Mouse (Mus musculus) MEL (cell line): ENCODE results near the gene Axin2. TPM values are rescaled to one million over a fixed set of nuclear protein-coding genes. Genes with fewer than 3 reads are reported as not detected.

Experiments
- DNase-seq: peaks from one replicate; pipeline ENCODE4 v3.0.0; 2011; ENCODE audit warnings: low read depth, low spot score
- H3K27ac ChIP-seq: 2 replicates; pipeline ENCODE4 v1.5.1; 2012; ENCODE audit warnings: low read depth, mild to moderate bottlenecking, control low read depth, low read length, moderate library complexity; ENCODE audit not compliant: control insufficient read depth
- H3K27me3 ChIP-seq, 2 experiments: fragments of 150-350 bp in 1 of 2; sonication (generic) in 1 of 2; 2 replicates each; pipeline ENCODE4 v1.6.1; 2012; ENCODE audit warnings: low read length in 2 of 2, mild to moderate bottlenecking in 2 of 2, improper control_type of control experiment in 1 of 2, moderate library complexity in 1 of 2; ENCODE audit not compliant: insufficient read depth in 2 of 2, control insufficient read depth in 1 of 2
- H3K36me3 ChIP-seq, 2 experiments: 2 replicates each; pipeline ENCODE4 v1.6.1; 2012 to 2014; ENCODE audit warnings: low read length in 2 of 2, improper control_type of control experiment in 1 of 2, inconsistent platforms in 1 of 2, mild to moderate bottlenecking in 1 of 2; ENCODE audit not compliant: insufficient read depth in 2 of 2, control insufficient read depth in 1 of 2
- H3K4me1 ChIP-seq, 2 experiments: fragments of 150-350 bp in 1 of 2; sonication (generic) in 1 of 2; 2 replicates each; pipeline ENCODE4 v1.6.1; 2012; ENCODE audit warnings: low read length in 2 of 2, improper control_type of control experiment in 1 of 2, mild to moderate bottlenecking in 1 of 2; ENCODE audit not compliant: insufficient read depth in 2 of 2, control insufficient read depth in 1 of 2
- H3K4me3 ChIP-seq, 2 experiments: fragments of 150-350 bp in 1 of 2; sonication (generic) in 1 of 2; 2 replicates each; pipeline ENCODE4 v1.5.1; 2012; ENCODE audit warnings: low read depth in 2 of 2, low read length in 2 of 2, mild to moderate bottlenecking in 2 of 2, moderate library complexity in 2 of 2, control low read depth in 1 of 2, improper control_type of control experiment in 1 of 2; ENCODE audit not compliant: control insufficient read depth in 1 of 2, insufficient read depth in 1 of 2
- H3K79me2 ChIP-seq: 2 replicates; pipeline ENCODE4 v1.6.1; 2012; ENCODE audit warnings: mild to moderate bottlenecking, low read length, moderate library complexity; ENCODE audit not compliant: control insufficient read depth, poor library complexity, insufficient read depth
- H3K9ac ChIP-seq: 2 replicates; pipeline ENCODE4 v1.6.1; 2012; ENCODE audit warnings: low read depth, mild to moderate bottlenecking, control low read depth, low read length, moderate library complexity; ENCODE audit not compliant: control insufficient read depth, poor library complexity, severe bottlenecking
- H3K9me3 ChIP-seq: fragments of 150-350 bp; sonication (generic); replicated peaks from 2 replicates; pipeline ENCODE4 v1.6.1; 2012; ENCODE audit warnings: mild to moderate bottlenecking, low read length, improper control_type of control experiment, moderate library complexity; ENCODE audit not compliant: insufficient read depth
- CHD1 ChIP-seq: IDR thresholded peaks from 2 replicates; pipeline ENCODE4 v1.6.1; 2012; ENCODE audit warnings: low read depth, mild to moderate bottlenecking, inconsistent platforms, low read length, improper control_type of control experiment
- CTCF ChIP-seq, 3 experiments: IDR thresholded peaks in 2 of 3; conservative IDR thresholded peaks in 1 of 3; 2 replicates each; pipeline ENCODE4 v1.5.1; 2011 to 2012; ENCODE audit warnings: low read length in 3 of 3, low read depth in 2 of 3, mild to moderate bottlenecking in 2 of 3, improper control_type of control experiment in 1 of 3, inconsistent platforms in 1 of 3, mixed read lengths in 1 of 3, moderate library complexity in 1 of 3; ENCODE audit not compliant: control insufficient read depth in 1 of 3, insufficient read depth in 1 of 3, poor library complexity in 1 of 3, severe bottlenecking in 1 of 3
- KAT2A ChIP-seq: conservative IDR thresholded peaks from 2 replicates; pipeline ENCODE4 v1.6.1; 2012; ENCODE audit warnings: low read depth, low read length, improper control_type of control experiment, inconsistent platforms
- MAX ChIP-seq: IDR thresholded peaks from 2 replicates; pipeline ENCODE4 v1.6.1; 2011; ENCODE audit warnings: low read length, improper control_type of control experiment
- MEF2A ChIP-seq: IDR thresholded peaks from 2 replicates; pipeline ENCODE4 v1.6.1; 2014; ENCODE audit warnings: low read depth, mild to moderate bottlenecking, inconsistent platforms, low read length, improper control_type of control experiment; ENCODE audit not compliant: poor library complexity, insufficient replicate concordance, severe bottlenecking; ENCODE audit errors: extremely low read depth
- MYC ChIP-seq: IDR thresholded peaks from 2 replicates; pipeline ENCODE4 v1.6.1; 2011; ENCODE audit warnings: low read depth, mild to moderate bottlenecking, low read length, improper control_type of control experiment, moderate library complexity
- POLR2A ChIP-seq, 2 experiments: IDR thresholded peaks; 2 replicates each; pipeline ENCODE4 v1.6.1; 2011 to 2012; ENCODE audit warnings: low read length in 2 of 2, mild to moderate bottlenecking in 2 of 2, control low read depth in 1 of 2, improper control_type of control experiment in 1 of 2, low read depth in 1 of 2, moderate library complexity in 1 of 2; ENCODE audit not compliant: control insufficient read depth in 1 of 2, insufficient read depth in 1 of 2, poor library complexity in 1 of 2
- POLR2AphosphoS2 ChIP-seq: IDR thresholded peaks from 2 replicates; pipeline ENCODE4 v1.6.1; 2011; ENCODE audit warnings: low read length, improper control_type of control experiment
- RAD21 ChIP-seq: IDR thresholded peaks from 2 replicates; pipeline ENCODE4 v1.6.1; 2011; ENCODE audit warnings: mild to moderate bottlenecking, low read depth, low read length, improper control_type of control experiment
- UBTF ChIP-seq: IDR thresholded peaks from 2 replicates; pipeline ENCODE4 v1.6.1; 2012; ENCODE audit warnings: low read depth, mild to moderate bottlenecking, inconsistent platforms, low read length, improper control_type of control experiment, moderate library complexity, borderline replicate concordance; ENCODE audit not compliant: insufficient read depth
- USF2 ChIP-seq, 2 experiments: IDR thresholded peaks; 2 replicates each; pipeline ENCODE4 v1.6.1; 2011 to 2012; ENCODE audit warnings: improper control_type of control experiment in 2 of 2, low read length in 2 of 2, borderline replicate concordance in 1 of 2, inconsistent platforms in 1 of 2, low read depth in 1 of 2, mild to moderate bottlenecking in 1 of 2; ENCODE audit not compliant: insufficient read depth in 1 of 2
- polyA plus RNA-seq, 2 experiments: library from polyadenylated mRNA; stranded (reverse) in 1 of 2; unstranded in 1 of 2; fragments of >175 nt in 1 of 2; fragments of >200 nt in 1 of 2; gene quantifications; 2 replicates each; pipeline versions ENCODE4 v1.2.1 to v1.2.4; 2012; ENCODE audit warnings: low replicate concordance in 2 of 2, low read depth in 1 of 2; ENCODE audit not compliant: insufficient read length in 2 of 2, insufficient read depth in 1 of 2, missing spikeins in 1 of 2
- total RNA-seq: library from RNA; depleted of rRNA; stranded (reverse); fragments of 300-350 nt; gene quantifications from 2 replicates; pipeline ENCODE4 v1.2.3, GENCODE M21; 2012

Axin2 gene
- total and polyA plus RNA-seq, 3 experiments, result not detected

DNA sequence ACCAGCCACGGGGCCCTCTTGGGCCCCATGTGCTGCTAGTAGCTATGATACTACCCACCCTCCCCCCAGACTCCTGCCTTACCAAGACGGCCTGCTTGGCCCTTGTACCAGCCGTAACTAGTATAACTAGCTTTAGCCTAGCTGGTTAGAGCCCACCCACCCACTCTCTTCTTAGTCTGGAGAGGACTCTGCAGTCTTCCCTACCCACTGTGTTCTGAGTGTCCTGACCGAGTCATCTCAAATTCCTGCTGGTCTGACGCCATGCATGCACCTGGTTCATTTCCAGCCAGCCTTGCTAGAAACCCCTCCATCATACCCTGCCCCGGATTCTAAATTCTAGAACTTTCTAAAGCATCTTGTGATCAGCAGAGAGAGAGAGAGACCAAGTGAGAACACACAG lies 9.6 kb downstream of the Axin2 start:
- H3K4me1 ChIP-seq, result no peaks in the 10 kb centered on the region
- no peak overlapping the region for H3K9ac ChIP-seq
- TF ChIP-seq POLR2AphosphoS2, result no peak
- no peak for TF ChIP-seq POLR2A (IDR thresholded peaks at IDR 0.05; ENCODE audit: control insufficient read depth in 1 of 2, insufficient read depth in 1 of 2, low read depth in 1 of 2, low read length in 2 of 2, poor library complexity in 1 of 2)
- no peak for TF ChIP-seq KAT2A
- TF ChIP-seq CTCF (IDR thresholded peaks at IDR 0.05 in 2 of 3, conservative IDR thresholded peaks at IDR 0.05 in 1 of 3; ENCODE audit: control insufficient read depth in 1 of 3, insufficient read depth in 1 of 3, low read depth in 2 of 3, low read length in 3 of 3, poor library complexity in 1 of 3, severe bottlenecking in 1 of 3), result no peak
- no peak for TF ChIP-seq UBTF
- no peak for TF ChIP-seq RAD21
- TF ChIP-seq MYC, result no peak
- TF ChIP-seq USF2 (IDR thresholded peaks at IDR 0.05; ENCODE audit: borderline replicate concordance in 1 of 2, insufficient read depth in 1 of 2, low read depth in 1 of 2, low read length in 2 of 2), result no peak
- H3K4me3 ChIP-seq, result no peak overlapping the region
- no peaks in the 10 kb centered on the region for H3K36me3 ChIP-seq
- H3K27ac ChIP-seq, result no peak overlapping the region
- DNase-seq, result no peak
- H3K79me2 ChIP-seq, result no peaks in the 10 kb centered on the region
- no peaks in the 10 kb centered on the region for H3K27me3 ChIP-seq
- no peaks in the 10 kb centered on the region for H3K9me3 ChIP-seq

GRCm38 (mm10) chr11:108930612-108931011 lies 10.5 kb downstream of the Axin2 start:
- H3K9ac ChIP-seq, result no peak overlapping the region
- no peaks in the 10 kb centered on the region for H3K27me3 ChIP-seq
- no peaks in the 10 kb centered on the region for H3K9me3 ChIP-seq
- H3K4me1 ChIP-seq, result no peaks in the 10 kb centered on the region
- no peak overlapping the region for H3K4me3 ChIP-seq
- no peaks in the 10 kb centered on the region for H3K36me3 ChIP-seq
- H3K27ac ChIP-seq, result no peak overlapping the region
- no peak for TF ChIP-seq POLR2A (IDR thresholded peaks at IDR 0.05; ENCODE audit: control insufficient read depth in 1 of 2, insufficient read depth in 1 of 2, low read depth in 1 of 2, low read length in 2 of 2, poor library complexity in 1 of 2)
- no peak for TF ChIP-seq MEF2A
- TF ChIP-seq UBTF, result no peak
- TF ChIP-seq CHD1, result no peak
- no peaks in the 10 kb centered on the region for H3K79me2 ChIP-seq
- no peak for DNase-seq

DNA sequence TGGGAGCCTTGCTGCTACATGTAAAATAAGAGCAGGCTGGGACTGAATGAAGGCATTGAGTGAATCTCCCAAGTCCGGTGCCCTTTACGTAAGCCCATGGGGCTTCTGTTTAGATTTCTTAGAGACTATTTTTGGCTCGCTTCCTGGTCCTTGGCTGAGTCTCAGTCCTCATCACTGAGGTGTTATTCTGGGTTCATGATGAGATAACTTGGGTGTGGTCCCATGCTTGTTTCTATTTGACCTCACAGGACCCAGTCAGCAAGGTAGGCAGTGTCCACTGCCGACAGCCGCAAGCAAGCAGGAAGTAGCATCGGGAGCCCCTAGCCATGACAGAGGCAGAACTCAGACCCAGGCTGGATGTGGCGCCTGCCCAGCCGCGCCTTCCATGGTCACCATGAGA lies 13.7 kb downstream of the Axin2 start:
- Histone ChIP-seq H3K36me3 (no peaks in the 10 kb centered on the region), H3K27ac (no peak overlapping the region), H3K9me3 (no peaks in the 10 kb centered on the region), H3K4me1 (no peaks in the 10 kb centered on the region), H3K4me3 (no peak overlapping the region), H3K79me2 (no peaks in the 10 kb centered on the region), H3K9ac (no peak overlapping the region), H3K27me3 (no peaks in the 10 kb centered on the region)
- no peak for DNase-seq
- TF ChIP-seq MEF2A (no peak), MAX (no peak)
